Mouse (Mus musculus) C2C12 (cell line): ENCODE measurements around the gene Fkbp9. TPM values are rescaled to one million over a fixed set of nuclear protein-coding genes. Genes with fewer than 3 reads are reported as not detected.

ENCODE experiments used
- H3K27me3 ChIP-seq: one replicate; pipeline ENCODE4 v1.6.1; 2011; ENCODE audit not compliant: control insufficient read depth, insufficient read depth, insufficient read length
- H3K36me3 ChIP-seq: one replicate; pipeline ENCODE4 v1.6.1; 2011; ENCODE audit not compliant: control insufficient read depth, insufficient read depth
- H3K4me3 ChIP-seq: one replicate; pipeline ENCODE4 v1.5.1; 2011; ENCODE audit warnings: mild to moderate bottlenecking, control low read depth; ENCODE audit not compliant: poor library complexity, insufficient read depth, severe bottlenecking
- H3K79me2 ChIP-seq: one replicate; pipeline ENCODE4 v1.6.1; 2011; ENCODE audit not compliant: control insufficient read depth, insufficient read depth
- H3K79me3 ChIP-seq: one replicate; pipeline ENCODE4 v1.6.1; 2011; ENCODE audit warnings: low read depth, control low read depth
- H3ac ChIP-seq: one replicate; pipeline ENCODE3; 2011; ENCODE audit warnings: low read depth; ENCODE audit not compliant: control insufficient read depth, insufficient read length
- CEBPB ChIP-seq: IDR thresholded peaks from one replicate; pipeline ENCODE4 v1.6.1; 2011; ENCODE audit warnings: low read depth, mild to moderate bottlenecking, control low read depth, moderate library complexity
- CTCF ChIP-seq: IDR thresholded peaks from one replicate; pipeline ENCODE4 v1.5.1; 2011; ENCODE audit not compliant: control insufficient read depth, insufficient read depth, insufficient read length
- FOSL1 ChIP-seq: IDR thresholded peaks from one replicate; pipeline ENCODE4 v1.8.0; 2011; ENCODE audit warnings: mild to moderate bottlenecking, low read length; ENCODE audit not compliant: poor library complexity, insufficient read depth, severe bottlenecking
- MAX ChIP-seq: IDR thresholded peaks from one replicate; pipeline ENCODE4 v1.6.1; 2011; ENCODE audit warnings: mild to moderate bottlenecking, control low read depth
- MYOD1 ChIP-seq: IDR thresholded peaks from one replicate; pipeline ENCODE4 v1.6.1; 2011; ENCODE audit warnings: low read depth; ENCODE audit not compliant: control insufficient read depth, insufficient read length
- MYOG ChIP-seq: IDR thresholded peaks from one replicate; pipeline ENCODE4 v1.6.1; 2011; ENCODE audit not compliant: control insufficient read depth, insufficient read length; ENCODE audit errors: extremely low read depth
- USF1 ChIP-seq: IDR thresholded peaks from one replicate; pipeline ENCODE4 v1.6.1; 2011; ENCODE audit warnings: low read depth, mild to moderate bottlenecking, control low read depth, moderate library complexity
- polyA plus RNA-seq: library from polyadenylated mRNA; unstranded; fragments of >200 nt; fragmentation: generic; extraction: Trizol; gene quantifications from one replicate; pipeline ENCODE4 v1.2.1, GENCODE M21; 2012; ENCODE audit warnings: missing spikeins

The Fkbp9 gene
- polyA plus RNA-seq, 1 experiment = 90.4 TPM

DNA sequence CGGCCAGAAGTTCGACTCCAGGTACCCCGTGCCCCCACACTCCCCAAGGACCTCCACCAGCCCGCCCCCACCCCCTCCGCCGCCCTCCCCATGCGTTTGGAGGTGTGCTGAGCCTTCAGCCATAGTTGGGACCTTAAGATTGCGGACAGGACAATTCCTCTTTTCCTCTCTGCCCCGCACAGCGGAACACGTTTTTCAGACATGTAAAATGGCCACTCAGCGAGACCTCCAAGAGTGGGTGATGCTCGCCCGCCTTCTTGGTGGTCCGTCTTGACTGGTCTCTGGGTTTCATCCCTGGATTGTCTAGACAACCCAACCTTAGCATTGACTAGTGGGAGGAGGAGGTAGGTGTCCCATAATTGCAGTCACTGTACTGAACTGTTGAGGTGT, 543 bp downstream of the Fkbp9 start:
- Histone ChIP-seq H3K4me3 (peak overlapping the region; percentile 59), H3ac (peak overlapping the region; percentile 93), H3K27me3 (no peaks in the 10 kb centered on the region), H3K36me3 (peaks cover 14% of the 10 kb centered on the region), H3K79me2 (peaks cover 32% of the 10 kb centered on the region), H3K79me3 (peaks cover 19% of the 10 kb centered on the region)
- TF ChIP-seq USF1 (no peak), MYOD1 (no peak), MYOG (no peak), CEBPB (no peak), MAX (no peak), FOSL1 (no peak), CTCF (no peak)

- H3K79me2 ChIP-seq = peaks cover 32% of the 10 kb centered on the region
- peak overlapping the region; percentile 59 for H3K4me3 ChIP-seq
- no peak for TF ChIP-seq CTCF
- TF ChIP-seq USF1 = no peak
- no peak for TF ChIP-seq FOSL1
- H3K27me3 ChIP-seq = no peaks in the 10 kb centered on the region
- peaks cover 18% of the 10 kb centered on the region for H3K36me3 ChIP-seq
- peaks cover 21% of the 10 kb centered on the region for H3K79me3 ChIP-seq
- peak overlapping the region; percentile 7 for H3ac ChIP-seq
Observed at GRCm38 (mm10) chr6:56832830-56833229, 971 bp downstream of the Fkbp9 start.

DNA sequence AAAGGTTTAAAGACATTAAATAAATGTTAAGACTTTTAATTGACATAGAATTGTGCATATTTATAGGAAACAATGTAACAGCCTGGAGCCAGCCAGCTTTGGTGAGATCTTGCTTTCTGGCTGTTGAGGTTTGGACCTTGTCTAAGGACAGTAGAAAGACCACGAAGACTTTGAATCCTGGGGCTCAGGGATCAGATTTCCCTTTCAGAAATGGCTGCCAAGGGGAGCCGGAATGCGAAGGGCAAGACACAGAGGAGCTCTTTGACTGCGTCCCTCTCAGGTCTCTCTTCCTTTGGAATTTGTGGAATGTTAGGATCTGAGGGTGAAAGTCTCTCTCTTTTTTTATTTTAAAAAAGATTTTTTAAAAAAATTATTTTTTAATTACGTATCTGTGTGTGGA, 2.9 kb downstream of the Fkbp9 start:
- H3K79me3 ChIP-seq = peaks cover 26% of the 10 kb centered on the region
- no peak for TF ChIP-seq MYOG
- TF ChIP-seq FOSL1 = no peak
- no peak for TF ChIP-seq MAX
- TF ChIP-seq MYOD1 = no peak
- no peak for TF ChIP-seq CTCF
- no peak for TF ChIP-seq USF1
- TF ChIP-seq CEBPB = no peak
- no peak overlapping the region for H3ac ChIP-seq
- no peaks in the 10 kb centered on the region for H3K27me3 ChIP-seq
- H3K4me3 ChIP-seq = no peak overlapping the region
- peaks cover 47% of the 10 kb centered on the region for H3K79me2 ChIP-seq
- H3K36me3 ChIP-seq = peaks cover 27% of the 10 kb centered on the region

DNA sequence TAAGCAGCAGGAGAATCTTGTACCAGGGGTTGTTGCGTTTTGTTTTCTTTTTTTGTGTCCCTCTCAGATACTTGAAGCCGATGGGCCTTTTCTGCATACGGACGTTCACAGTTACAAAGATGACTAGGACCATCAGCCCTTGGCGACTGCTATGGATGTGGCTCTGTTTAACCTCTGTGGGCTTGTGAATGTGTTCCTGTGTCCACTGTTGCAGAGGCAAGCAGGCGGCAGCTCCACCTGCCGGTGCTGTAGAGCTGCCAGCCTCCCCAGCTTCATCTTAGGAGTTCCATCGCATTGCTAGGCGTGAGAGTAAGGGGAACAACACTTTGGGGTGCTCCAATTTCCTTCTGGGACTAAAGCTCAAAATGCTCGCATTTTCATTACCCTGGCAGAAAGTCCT, 3.7 kb downstream of the Fkbp9 start:
- peaks cover 26% of the 10 kb centered on the region for H3K79me3 ChIP-seq
- TF ChIP-seq USF1 = no peak
- TF ChIP-seq CEBPB = no peak
- no peak for TF ChIP-seq MYOG
- no peak for TF ChIP-seq MAX
- TF ChIP-seq FOSL1 = no peak
- TF ChIP-seq MYOD1 = no peak
- TF ChIP-seq CTCF = no peak
- no peak overlapping the region for H3ac ChIP-seq

GRCm38 (mm10) chr6:56837166-56837565, 5.3 kb downstream of the Fkbp9 start:
- no peak for TF ChIP-seq CTCF
- Histone ChIP-seq H3K79me2 (peaks cover 60% of the 10 kb centered on the region), H3K27me3 (no peaks in the 10 kb centered on the region), H3K4me3 (no peak overlapping the region), H3ac (no peak overlapping the region), H3K79me3 (peaks cover 27% of the 10 kb centered on the region), H3K36me3 (peaks cover 39% of the 10 kb centered on the region)

More for the DNA sequence above, 3.7 kb downstream of the Fkbp9 start:
- Histone ChIP-seq H3K36me3 (peaks cover 35% of the 10 kb centered on the region), H3K27me3 (no peaks in the 10 kb centered on the region), H3K79me2 (peaks cover 54% of the 10 kb centered on the region), H3K4me3 (no peak overlapping the region)

- Histone ChIP-seq H3K79me2 (peaks cover 55% of the 10 kb centered on the region), H3K79me3 (peaks cover 27% of the 10 kb centered on the region), H3K36me3 (peaks cover 39% of the 10 kb centered on the region), H3K27me3 (no peaks in the 10 kb centered on the region), H3K4me3 (no peak overlapping the region), H3ac (no peak overlapping the region)
- TF ChIP-seq CEBPB = no peak
- TF ChIP-seq MYOD1 = no peak
- no peak for TF ChIP-seq MAX
- TF ChIP-seq USF1 = no peak
- TF ChIP-seq CTCF = no peak
Observed at GRCm38 (mm10) chr6:56837621-56838020, 5.8 kb downstream of the Fkbp9 start.

GRCm38 (mm10) chr6:56843229-56843628, 11.4 kb downstream of the Fkbp9 start:
- no peak for TF ChIP-seq MAX
- TF ChIP-seq USF1 = no peak
- TF ChIP-seq CTCF = no peak
- TF ChIP-seq MYOG = no peak
- TF ChIP-seq FOSL1 = no peak
- no peak for TF ChIP-seq MYOD1
- TF ChIP-seq CEBPB = no peak
- peaks cover 20% of the 10 kb centered on the region for H3K36me3 ChIP-seq
- H3K4me3 ChIP-seq = no peak overlapping the region
- H3ac ChIP-seq = no peak overlapping the region
- peaks cover 5% of the 10 kb centered on the region for H3K79me3 ChIP-seq
- peaks cover 30% of the 10 kb centered on the region for H3K79me2 ChIP-seq
- no peaks in the 10 kb centered on the region for H3K27me3 ChIP-seq
